Mouse (Mus musculus): Measurements from ENCODE around the gene Gm5726.
"Not testable (repeated sequence)": the region's sequence is repeated elsewhere in the genome, so short reads cannot be mapped to it uniquely, and the experiment has no call there.

Gene Gm5726

GRCm38 (mm10) chr7:20545657-20546056 lies at the start of gene Gm5726:
Gene Gm5726 (minus strand): TSS chr7:20545757.
- DNase-seq (ENCODE audit: low spot score in 2 of 2): not testable (repeated sequence)

GRCm38 (mm10) chr7:20576141-20576540 lies 30.6 kb upstream of the Gm5726 start, which contains the start of gene Gm4141:
Gene Gm4141 (minus strand): TSS chr7:20576241.
- not testable (repeated sequence) for DNase-seq (ENCODE audit: low spot score in 2 of 2)

GRCm38 (mm10) chr7:20533537-20533936 lies 12.0 kb downstream of the Gm5726 start, which contains the start of gene Vmn1r104:
Gene Vmn1r104 (plus strand): TSS chr7:20533837.
- DNase-seq (ENCODE audit: low spot score in 2 of 2): not testable (repeated sequence)

- DNase-seq (ENCODE audit: low spot score in 2 of 2): not testable (repeated sequence)
These were observed 35.1 kb downstream of the Gm5726 start, which contains the start of gene Vmn1r103 for GRCm38 (mm10) chr7:20510434-20510833. Gene Vmn1r103 (minus strand): TSS chr7:20510534.
